Mouse (Mus musculus): ENCODE data around the gene Ptk6.

GRCm38 (mm10) chr2:181202422-181202821, at the start of gene Ptk6:
- TF ChIP-seq CTCF (IDR thresholded peaks at IDR 0.05; ENCODE audit: extremely low read depth, insufficient read depth, insufficient read length, insufficient replicate concordance), result no peak
- TF ChIP-seq POLR2A (IDR thresholded peaks at IDR 0.05; ENCODE audit: low read depth, low read length), result no peak

Data from spleen, adult 2 months (tissue).